Mouse (Mus musculus): ENCODE measurements around the gene Zfp185. TPM values are rescaled to one million over a fixed set of nuclear protein-coding genes. Genes with fewer than 3 reads are reported as not detected.
A peak's percentile ranks its signal among the peaks of the same experiment; 100 is the strongest.

Zfp185 gene
- polyA plus RNA-seq (2014; fragmentation: Nextera tagmentation; extraction: Ambion mirVana), result 3.0 and 4.9 TPM in 2 replicates

DNA sequence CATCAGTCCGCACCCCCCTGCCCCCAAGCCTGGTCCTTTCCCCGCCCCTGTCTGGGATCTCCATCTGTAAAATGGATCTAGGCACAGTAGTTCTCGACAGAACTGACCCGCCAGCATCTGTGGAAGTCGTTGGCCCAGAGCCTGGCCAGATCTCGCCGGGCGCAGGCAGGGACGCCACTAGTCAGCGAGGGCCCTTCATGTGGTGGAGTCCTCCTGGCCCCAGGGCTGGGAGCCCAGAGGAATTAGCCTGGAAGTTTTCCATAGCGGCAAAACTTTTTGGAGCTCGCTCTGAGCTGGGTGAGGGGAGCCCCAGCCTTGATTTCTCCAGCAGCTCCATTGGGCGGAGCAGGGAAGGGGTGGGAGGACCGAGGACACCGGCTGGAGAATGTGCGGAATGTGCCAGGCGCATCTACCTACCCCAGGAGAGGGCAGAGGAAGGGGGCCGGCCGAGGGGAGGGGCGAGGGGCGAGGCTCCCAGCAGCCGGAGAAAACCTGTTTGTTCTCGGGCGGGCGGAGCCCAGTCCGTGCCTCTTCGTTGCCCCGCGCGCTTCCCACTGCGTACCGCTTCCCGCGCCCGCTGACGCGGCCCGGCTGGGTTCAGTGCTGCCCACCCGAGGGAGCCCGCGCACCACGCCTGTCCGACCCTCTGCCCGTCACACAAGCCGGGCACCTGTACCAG lies at the start of gene Zfp185:
Gene Zfp185, plus strand, starts transcription at position 499 of the 679 bp plus-strand sequence.
- no peak within 1 kb of the TSS for H3K27ac ChIP-seq (ENCODE audit: low read depth, low read length)
- H3K4me1 ChIP-seq (ENCODE audit: control insufficient read depth, insufficient read depth, low read length), result no peaks in the 10 kb centered on the region
- peaks cover 8% of the 10 kb centered on the region; the same call in 1 of the 2 replicates for H3K27me3 ChIP-seq (ENCODE audit: control insufficient read depth, insufficient read depth, low read length)
- H3K4me3 ChIP-seq (ENCODE audit: low read length), result peak within 1 kb of the TSS; percentile 38
- no peaks in the 10 kb centered on the region for H3K36me3 ChIP-seq (ENCODE audit: control insufficient read depth, insufficient read depth, low read length)
- H3K9ac ChIP-seq (ENCODE audit: low read depth, low read length), result peak within 1 kb of the TSS; percentile 45; the same call in 1 of the 2 replicates
- ATAC-seq (ENCODE audit: low FRiP score, low TSS enrichment), result peak; percentile 88
- H3K9me3 ChIP-seq (ENCODE audit: control insufficient read depth, low read length), result no peaks in the 10 kb centered on the region
- peak within 1 kb of the TSS; percentile 62 for H3K4me2 ChIP-seq (replicated peaks; ENCODE audit: low read depth, low read length)
- 43% methylated on average over 40 of the region's 45 CpGs for WGBS

DNA sequence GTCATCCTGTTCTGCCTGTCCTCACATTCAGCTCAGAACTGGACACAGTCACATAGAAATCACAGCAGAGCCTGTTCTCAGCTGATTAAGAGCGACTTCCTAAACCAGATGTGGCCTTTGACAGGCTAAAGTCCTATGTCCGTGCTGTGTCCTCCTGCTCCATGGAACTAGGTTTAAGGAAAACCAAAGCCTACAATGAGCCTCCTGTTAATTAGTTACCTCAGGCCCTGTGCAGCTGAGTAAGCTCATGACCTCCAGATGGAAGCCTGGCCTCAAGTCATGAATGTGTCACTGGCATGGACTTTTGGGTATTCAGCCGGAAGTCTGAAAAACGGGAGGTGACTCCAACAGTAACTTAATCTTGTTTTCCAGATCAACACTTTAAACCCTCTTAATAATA lies 33.7 kb upstream of the Zfp185 start:
- no peak for ATAC-seq (ENCODE audit: low FRiP score, low TSS enrichment)

DNA sequence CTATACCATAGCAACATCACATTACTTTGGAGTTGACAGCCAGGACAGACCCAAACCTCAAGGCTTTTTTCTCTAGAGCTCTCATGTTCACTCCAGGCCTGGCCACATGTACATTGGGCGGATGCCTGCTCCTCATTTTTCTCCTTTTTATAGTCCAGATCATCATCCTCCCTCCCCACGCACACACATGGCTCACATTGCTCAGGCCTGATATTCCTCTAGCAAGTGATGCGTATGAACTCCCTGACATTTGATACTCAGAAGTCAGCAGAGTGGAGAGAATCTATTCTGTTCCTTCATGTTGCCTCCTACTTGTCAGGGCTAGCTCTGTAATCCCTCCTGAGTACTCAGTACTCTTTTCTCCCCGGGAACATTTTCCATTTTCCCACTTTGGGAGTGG lies 30.7 kb upstream of the Zfp185 start:
- ATAC-seq (ENCODE audit: low FRiP score, low TSS enrichment), result peak; percentile 66
- WGBS, result 63% methylated on average over 4 of the region's 4 CpGs
- Histone ChIP-seq H3K4me2 (replicated peaks; ENCODE audit: low read depth, low read length) (no peak overlapping the region), H3K27me3 (ENCODE audit: control insufficient read depth, insufficient read depth, low read length) (no peaks in the 10 kb centered on the region), H3K27ac (ENCODE audit: low read depth, low read length) (no peak overlapping the region), H3K4me3 (ENCODE audit: low read length) (no peak overlapping the region), H3K9me3 (ENCODE audit: control insufficient read depth, low read length) (no peaks in the 10 kb centered on the region), H3K36me3 (ENCODE audit: control insufficient read depth, insufficient read depth, low read length) (no peaks in the 10 kb centered on the region; the same call in 1 of the 2 replicates), H3K4me1 (ENCODE audit: control insufficient read depth, insufficient read depth, low read length) (no peaks in the 10 kb centered on the region), H3K9ac (ENCODE audit: low read depth, low read length) (no peak overlapping the region)

More for the DNA sequence above, 33.7 kb upstream of the Zfp185 start:
- no peak overlapping the region for H3K4me3 ChIP-seq (ENCODE audit: low read length)
- H3K4me1 ChIP-seq (ENCODE audit: control insufficient read depth, insufficient read depth, low read length), result no peaks in the 10 kb centered on the region
- no peaks in the 10 kb centered on the region for H3K27me3 ChIP-seq (ENCODE audit: control insufficient read depth, insufficient read depth, low read length)
- H3K9me3 ChIP-seq (ENCODE audit: control insufficient read depth, low read length), result no peaks in the 10 kb centered on the region
- H3K9ac ChIP-seq (ENCODE audit: low read depth, low read length), result no peak overlapping the region
- no peaks in the 10 kb centered on the region; the same call in 1 of the 2 replicates for H3K36me3 ChIP-seq (ENCODE audit: control insufficient read depth, insufficient read depth, low read length)
- no peak overlapping the region for H3K4me2 ChIP-seq (replicated peaks; ENCODE audit: low read depth, low read length)
- no peak overlapping the region for H3K27ac ChIP-seq (ENCODE audit: low read depth, low read length)
- WGBS, result 71% methylated on average over 4 of the region's 4 CpGs

DNA sequence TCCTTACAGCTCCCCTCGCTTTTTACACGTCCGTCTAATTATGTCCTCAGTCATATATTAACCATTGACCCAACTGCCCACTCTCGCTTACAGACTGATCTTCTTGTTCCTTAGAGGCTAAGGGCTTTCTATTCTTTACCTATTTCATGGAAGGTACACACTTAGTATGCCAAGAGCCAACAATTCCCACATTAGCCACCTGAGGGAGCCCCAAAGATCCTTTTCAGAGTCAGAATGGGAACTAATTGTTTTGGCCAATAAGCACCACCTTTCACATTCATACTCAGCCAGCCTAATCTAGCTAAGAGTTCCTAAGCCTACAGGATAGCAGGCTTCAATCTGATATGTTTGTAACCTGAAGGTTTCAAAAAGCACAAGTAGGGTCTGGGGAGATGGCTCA lies 26.7 kb upstream of the Zfp185 start:
- no peaks in the 10 kb centered on the region; the same call in 1 of the 2 replicates for H3K36me3 ChIP-seq (ENCODE audit: control insufficient read depth, insufficient read depth, low read length)
- H3K4me2 ChIP-seq (replicated peaks; ENCODE audit: low read depth, low read length), result no peak overlapping the region
- no peak for ATAC-seq (ENCODE audit: low FRiP score, low TSS enrichment)
- H3K27ac ChIP-seq (ENCODE audit: low read depth, low read length), result no peak overlapping the region
- H3K27me3 ChIP-seq (ENCODE audit: control insufficient read depth, insufficient read depth, low read length), result no peaks in the 10 kb centered on the region
- no peaks in the 10 kb centered on the region for H3K4me1 ChIP-seq (ENCODE audit: control insufficient read depth, insufficient read depth, low read length)
- 85% methylated on average over 4 of the region's 4 CpGs for WGBS
- H3K9me3 ChIP-seq (ENCODE audit: control insufficient read depth, low read length), result no peaks in the 10 kb centered on the region
- no peak overlapping the region for H3K4me3 ChIP-seq (ENCODE audit: low read length)
- H3K9ac ChIP-seq (ENCODE audit: low read depth, low read length), result no peak overlapping the region

DNA sequence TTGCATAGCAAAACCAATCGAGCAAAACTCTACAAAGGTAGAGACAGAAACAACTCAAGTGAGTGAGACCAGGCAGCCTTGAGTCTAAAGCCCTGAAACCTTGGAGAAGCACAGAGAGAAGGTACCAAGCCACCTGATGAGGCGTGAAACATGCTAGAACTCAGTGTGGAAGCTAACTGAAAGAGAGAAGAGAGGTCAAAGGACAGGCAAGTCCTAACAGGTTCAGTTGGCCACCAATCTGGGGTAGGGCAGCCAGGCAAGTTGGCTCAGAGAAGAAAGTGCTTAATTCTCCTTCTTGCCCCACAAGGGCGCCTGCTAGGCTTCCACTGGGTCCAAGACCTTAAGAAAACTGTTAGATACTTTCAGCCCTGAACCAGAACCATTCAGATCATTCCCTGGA lies 25.6 kb upstream of the Zfp185 start:
- H3K36me3 ChIP-seq (ENCODE audit: control insufficient read depth, insufficient read depth, low read length), result no peaks in the 10 kb centered on the region
- no peak for ATAC-seq (ENCODE audit: low FRiP score, low TSS enrichment)
- no peaks in the 10 kb centered on the region for H3K4me1 ChIP-seq (ENCODE audit: control insufficient read depth, insufficient read depth, low read length)
- H3K27me3 ChIP-seq (ENCODE audit: control insufficient read depth, insufficient read depth, low read length), result no peaks in the 10 kb centered on the region
- 78% methylated on average over 3 of the region's 3 CpGs for WGBS
- no peak overlapping the region for H3K4me3 ChIP-seq (ENCODE audit: low read length)
- no peaks in the 10 kb centered on the region for H3K9me3 ChIP-seq (ENCODE audit: control insufficient read depth, low read length)
- H3K9ac ChIP-seq (ENCODE audit: low read depth, low read length), result no peak overlapping the region
- no peak overlapping the region for H3K4me2 ChIP-seq (replicated peaks; ENCODE audit: low read depth, low read length)
- no peak overlapping the region for H3K27ac ChIP-seq (ENCODE audit: low read depth, low read length)

DNA sequence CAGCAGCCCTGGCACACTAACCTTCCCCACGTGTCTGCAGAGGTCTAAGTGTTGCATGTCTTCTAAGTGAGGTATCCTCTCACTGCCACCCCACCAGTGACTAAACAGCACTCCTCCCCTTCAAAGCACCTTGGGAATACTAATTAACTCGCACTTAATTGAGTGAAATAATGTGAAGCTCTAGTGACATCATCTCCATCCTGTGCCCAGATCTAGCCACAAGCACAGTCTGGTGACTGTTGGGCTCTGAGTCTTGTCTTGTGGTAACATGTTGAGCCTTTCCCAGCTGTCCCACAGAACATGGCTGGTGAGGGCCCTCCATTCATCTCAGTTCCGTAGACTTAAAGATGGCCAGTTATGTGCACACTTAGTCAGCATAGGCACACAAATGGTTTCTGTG lies 24.4 kb upstream of the Zfp185 start:
- Histone ChIP-seq H3K27ac (ENCODE audit: low read depth, low read length) (no peak overlapping the region), H3K4me3 (ENCODE audit: low read length) (no peak overlapping the region), H3K27me3 (ENCODE audit: control insufficient read depth, insufficient read depth, low read length) (no peaks in the 10 kb centered on the region), H3K4me2 (replicated peaks; ENCODE audit: low read depth, low read length) (no peak overlapping the region), H3K9ac (ENCODE audit: low read depth, low read length) (no peak overlapping the region), H3K36me3 (ENCODE audit: control insufficient read depth, insufficient read depth, low read length) (no peaks in the 10 kb centered on the region), H3K4me1 (ENCODE audit: control insufficient read depth, insufficient read depth, low read length) (no peaks in the 10 kb centered on the region), H3K9me3 (ENCODE audit: control insufficient read depth, low read length) (no peaks in the 10 kb centered on the region)
- ATAC-seq (ENCODE audit: low FRiP score, low TSS enrichment), result no peak
- 81% methylated on average over 3 of the region's 3 CpGs for WGBS

DNA sequence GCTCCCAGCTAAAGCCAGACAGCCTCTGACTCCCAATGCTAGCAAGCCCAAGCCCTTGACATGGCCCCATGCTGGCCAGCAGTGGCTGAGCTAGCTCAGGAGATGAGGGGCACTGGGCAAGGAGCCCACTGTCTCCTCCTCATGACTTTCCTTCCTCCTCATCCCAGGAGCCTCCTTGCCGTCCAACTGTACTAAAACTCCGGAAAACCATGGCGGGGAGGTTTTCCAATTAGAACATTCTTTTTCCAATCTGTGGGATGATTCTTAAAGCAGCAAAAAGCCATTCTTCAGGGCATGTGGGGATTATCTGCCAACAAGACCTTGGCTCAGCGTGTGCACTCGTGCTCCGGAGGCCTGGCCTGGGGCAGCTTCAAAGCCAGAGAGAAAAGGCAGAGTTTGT lies 4.3 kb upstream of the Zfp185 start:
- H3K27me3 ChIP-seq (ENCODE audit: control insufficient read depth, insufficient read depth, low read length), result peaks cover 8% of the 10 kb centered on the region; the same call in 1 of the 2 replicates

DNA sequence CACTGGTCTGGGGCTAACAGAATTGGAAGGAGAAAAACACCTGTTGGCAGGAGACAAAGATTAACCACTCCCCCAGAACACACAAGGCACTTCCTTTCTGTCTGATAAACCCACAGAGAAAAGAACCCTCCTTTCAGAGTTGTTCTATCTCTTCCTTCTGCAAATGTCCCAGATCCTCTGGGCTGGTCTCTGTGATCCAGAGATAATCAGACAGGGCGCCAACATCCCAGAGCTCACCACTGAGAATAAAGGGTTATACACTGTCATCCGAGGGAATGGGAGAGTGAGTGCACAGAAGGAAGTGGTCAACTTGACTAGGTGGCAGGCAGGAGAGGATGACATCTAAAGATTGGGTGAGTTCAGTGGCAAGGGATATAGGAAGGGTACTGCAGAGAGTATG lies 1.5 kb upstream of the Zfp185 start:
- peaks cover 8% of the 10 kb centered on the region; the same call in 1 of the 2 replicates for H3K27me3 ChIP-seq (ENCODE audit: control insufficient read depth, insufficient read depth, low read length)
- no peaks in the 10 kb centered on the region for H3K4me1 ChIP-seq (ENCODE audit: control insufficient read depth, insufficient read depth, low read length)
- H3K4me2 ChIP-seq (replicated peaks; ENCODE audit: low read depth, low read length), result no peak overlapping the region
- ATAC-seq (ENCODE audit: low FRiP score, low TSS enrichment), result no peak
- no peak overlapping the region for H3K27ac ChIP-seq (ENCODE audit: low read depth, low read length)
- H3K36me3 ChIP-seq (ENCODE audit: control insufficient read depth, insufficient read depth, low read length), result no peaks in the 10 kb centered on the region
- H3K9ac ChIP-seq (ENCODE audit: low read depth, low read length), result no peak overlapping the region
- H3K4me3 ChIP-seq (ENCODE audit: low read length), result no peak overlapping the region
- whole genome bisulfite sequencing, result 84% methylated on average over 2 of the region's 2 CpGs
- no peaks in the 10 kb centered on the region for H3K9me3 ChIP-seq (ENCODE audit: control insufficient read depth, low read length)

More for the DNA sequence above, 4.3 kb upstream of the Zfp185 start:
- no peak overlapping the region for H3K4me3 ChIP-seq (ENCODE audit: low read length)
- no peak overlapping the region for H3K4me2 ChIP-seq (replicated peaks; ENCODE audit: low read depth, low read length)
- no peak overlapping the region for H3K27ac ChIP-seq (ENCODE audit: low read depth, low read length)
- no peak for ATAC-seq (ENCODE audit: low FRiP score, low TSS enrichment)
- WGBS, result 80% methylated on average over 6 of the region's 6 CpGs
- H3K9ac ChIP-seq (ENCODE audit: low read depth, low read length), result no peak overlapping the region
- no peaks in the 10 kb centered on the region for H3K4me1 ChIP-seq (ENCODE audit: control insufficient read depth, insufficient read depth, low read length)
- H3K36me3 ChIP-seq (ENCODE audit: control insufficient read depth, insufficient read depth, low read length), result no peaks in the 10 kb centered on the region
- no peaks in the 10 kb centered on the region for H3K9me3 ChIP-seq (ENCODE audit: control insufficient read depth, low read length)

DNA sequence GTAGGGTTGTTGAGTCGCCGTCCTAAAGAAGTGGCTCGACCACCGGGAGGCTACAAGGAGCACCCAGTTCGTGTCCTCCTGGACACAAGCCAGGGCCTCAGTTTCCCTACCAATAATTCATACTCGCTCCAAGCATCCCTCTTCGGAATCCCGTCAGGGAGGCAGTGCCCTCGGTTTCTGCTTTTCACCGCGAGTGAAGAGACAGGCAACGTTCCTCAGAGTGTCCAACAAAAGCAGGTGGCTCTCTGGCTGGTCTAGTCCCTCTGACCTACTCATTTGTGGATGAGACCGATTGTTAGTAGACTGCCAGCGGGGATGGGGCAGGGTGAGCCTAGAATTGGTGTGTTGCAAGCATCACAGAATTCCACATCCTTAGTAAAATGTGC lies 374 bp downstream of the Zfp185 start:
- H3K4me2 ChIP-seq (replicated peaks; ENCODE audit: low read depth, low read length), result peak overlapping the region; percentile 62
- H3K9ac ChIP-seq (ENCODE audit: low read depth, low read length), result peak overlapping the region; percentile 45; the same call in 1 of the 2 replicates
- peak overlapping the region; percentile 38 for H3K4me3 ChIP-seq (ENCODE audit: low read length)
- H3K27ac ChIP-seq (ENCODE audit: low read depth, low read length), result no peak overlapping the region
- H3K4me1 ChIP-seq (ENCODE audit: control insufficient read depth, insufficient read depth, low read length), result no peaks in the 10 kb centered on the region
- no peaks in the 10 kb centered on the region for H3K36me3 ChIP-seq (ENCODE audit: control insufficient read depth, insufficient read depth, low read length)
- WGBS, result 38% methylated on average over 14 of the region's 14 CpGs
- ATAC-seq (ENCODE audit: low FRiP score, low TSS enrichment), result no peak
- H3K9me3 ChIP-seq (ENCODE audit: control insufficient read depth, low read length), result no peaks in the 10 kb centered on the region
- peaks cover 8% of the 10 kb centered on the region; the same call in 1 of the 2 replicates for H3K27me3 ChIP-seq (ENCODE audit: control insufficient read depth, insufficient read depth, low read length)
